Mouse (Mus musculus) kidney, embryonic 16.5 days (tissue): Measurements from ENCODE around the gene Cped1. TPM values are rescaled to one million over a fixed set of nuclear protein-coding genes. Genes with fewer than 3 reads are reported as not detected.

Experiments
- ATAC-seq: fragments of 200-750 bp; cut with Nextera tagmentation; 2 replicates; pipeline ENCODE4 v1.8.0; 2017; ENCODE audit warnings: moderate TSS enrichment; ENCODE audit not compliant: low FRiP score, low TSS enrichment
- H3K27ac ChIP-seq: fragments of 300-500 bp; sonication (generic); 2 replicates; pipeline ENCODE4 v1.5.1; 2014; ENCODE audit warnings: low read length
- H3K27me3 ChIP-seq: fragments of 300-500 bp; sonication (generic); 2 replicates; pipeline ENCODE4 v1.6.1; 2014; ENCODE audit warnings: low read length, control low read depth, mixed read lengths; ENCODE audit not compliant: insufficient read depth
- H3K36me3 ChIP-seq: fragments of 300-500 bp; sonication (generic); 2 replicates; pipeline ENCODE4 v1.6.1; 2014; ENCODE audit warnings: low read length, control low read depth, mixed read lengths; ENCODE audit not compliant: insufficient read depth
- H3K4me1 ChIP-seq: fragments of 300-500 bp; sonication (generic); 2 replicates; pipeline ENCODE4 v1.6.1; 2014; ENCODE audit warnings: low read length, control low read depth, mixed read lengths; ENCODE audit not compliant: insufficient read depth
- H3K4me2 ChIP-seq: fragments of 300-500 bp; sonication (generic); replicated peaks from 2 replicates; pipeline ENCODE4 v1.6.1; 2014; ENCODE audit warnings: low read depth, low read length
- H3K4me3 ChIP-seq: fragments of 300-500 bp; sonication (generic); 2 replicates; pipeline ENCODE4 v1.5.1; 2014; ENCODE audit warnings: mild to moderate bottlenecking, low read length
- H3K9ac ChIP-seq: fragments of 300-500 bp; sonication (generic); replicated peaks from 2 replicates; pipeline ENCODE4 v1.6.1; 2014; ENCODE audit warnings: low read length
- H3K9me3 ChIP-seq: fragments of 300-500 bp; sonication (generic); 2 replicates; pipeline ENCODE4 v1.6.1; 2016; ENCODE audit warnings: low read length, control low read depth
- WGBS: fragments of 180-500 bp; shearing (Covaris S2); extraction: QIAGEN DNeasy Blood & Tissue Kit; methylation state at CpG from one replicate; pipeline ENCODE4 v1.1.7; 2014; 5-methylcytosine and 5-hydroxymethylcytosine counted together
- polyA plus RNA-seq: library from polyadenylated mRNA; unstranded; fragments of >200 nt; fragmentation: Nextera tagmentation; extraction: Ambion mirVana; gene quantifications from 2 replicates; pipeline ENCODE4 v1.2.1, GENCODE M21; 2015

Cped1 gene
- polyA plus RNA-seq, 1 experiment from 2014 or later = 35.4 TPM

DNA sequence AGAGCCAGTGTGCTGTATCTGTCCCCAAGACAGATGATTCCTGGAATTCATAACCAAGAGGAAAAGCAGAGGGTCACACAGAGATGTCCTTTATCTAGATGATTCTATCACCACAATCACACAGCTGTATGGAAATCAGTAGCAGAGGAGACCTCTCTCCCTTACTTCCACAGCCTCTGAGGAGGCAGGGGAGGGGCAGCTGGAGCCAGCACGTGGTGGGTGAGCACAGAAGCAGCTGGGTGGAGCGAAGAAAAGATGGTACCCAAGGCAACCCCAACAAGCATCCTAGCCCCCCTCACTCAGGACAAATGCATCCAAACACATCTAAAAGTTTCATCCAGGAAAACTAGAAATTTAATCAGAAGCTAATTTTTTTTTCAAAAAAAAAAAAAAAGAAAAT, 182.7 kb downstream of the Cped1 start:
- H3K36me3 ChIP-seq = peaks cover 6% of the 10 kb centered on the region; the same call in 1 of the 2 replicates
- no peaks in the 10 kb centered on the region for H3K27me3 ChIP-seq
- no peak for ATAC-seq
- no peaks in the 10 kb centered on the region for H3K4me1 ChIP-seq
- no peaks in the 10 kb centered on the region for H3K9me3 ChIP-seq
- WGBS = 72% methylated on average over 2 of the region's 2 CpGs
- H3K4me2 ChIP-seq = no peak overlapping the region
- no peak overlapping the region for H3K27ac ChIP-seq
- H3K4me3 ChIP-seq = no peak overlapping the region
- no peak overlapping the region for H3K9ac ChIP-seq

DNA sequence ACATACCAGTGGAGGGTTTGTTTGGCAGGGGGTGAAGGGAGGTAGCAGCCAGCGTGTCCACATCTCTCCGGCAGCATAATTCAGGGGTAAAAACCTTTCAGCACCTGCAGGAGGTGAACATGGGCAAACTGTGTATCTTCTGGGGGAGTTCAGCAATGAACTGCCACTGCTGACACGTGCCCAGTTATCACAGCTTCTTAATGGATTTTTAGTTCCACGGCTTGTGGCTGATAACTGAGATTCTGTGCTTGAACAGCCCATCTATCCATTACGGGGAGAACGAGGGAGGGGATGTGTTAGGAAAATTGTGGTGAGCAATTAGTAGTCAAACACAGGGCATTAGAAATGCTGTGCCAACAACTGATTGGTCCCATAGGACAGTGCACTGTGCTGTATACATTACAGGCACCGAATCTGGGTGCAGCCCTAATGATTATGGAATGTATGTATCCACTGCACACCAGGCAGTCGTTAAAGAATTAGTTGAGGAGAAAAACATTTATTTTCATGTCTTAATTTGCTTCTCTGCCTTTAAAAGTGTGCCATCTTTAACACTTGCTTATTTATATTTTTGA, 193.1 kb downstream of the Cped1 start:
- WGBS = 80% methylated on average over 8 of the region's 8 CpGs
- H3K4me2 ChIP-seq = no peak overlapping the region
- H3K4me3 ChIP-seq = no peak overlapping the region
- H3K9ac ChIP-seq = no peak overlapping the region
- no peaks in the 10 kb centered on the region for H3K9me3 ChIP-seq
- H3K27ac ChIP-seq = no peak overlapping the region
- H3K36me3 ChIP-seq = 0 out of 2 replicates have a peak, but pooled peaks cover 3% of the 10 kb centered on the region
- no peaks in the 10 kb centered on the region for H3K4me1 ChIP-seq
- no peaks in the 10 kb centered on the region for H3K27me3 ChIP-seq
- no peak for ATAC-seq

DNA sequence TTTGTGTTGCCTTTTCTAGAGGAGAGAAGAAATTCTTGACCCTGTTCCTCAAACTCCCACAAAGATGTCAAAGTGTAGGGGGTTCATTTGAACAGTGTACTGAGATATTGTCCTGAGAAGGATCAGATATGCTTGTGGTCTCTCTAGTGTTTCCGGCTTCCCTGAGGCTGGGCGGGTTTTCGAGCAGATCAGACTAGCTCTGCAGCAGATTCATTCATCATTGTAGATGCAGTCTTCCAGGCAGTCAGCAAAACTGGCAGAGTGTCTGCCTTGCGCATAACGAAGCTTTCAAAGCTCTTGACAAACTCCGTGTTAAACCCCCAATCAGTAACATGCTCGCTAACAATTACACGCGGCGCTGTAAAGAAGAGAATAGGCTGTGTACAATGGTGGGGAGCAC, 194.6 kb downstream of the Cped1 start:
- Histone ChIP-seq H3K36me3 (0 out of 2 replicates have a peak, but pooled peaks cover 4% of the 10 kb centered on the region), H3K4me2 (no peak overlapping the region), H3K4me1 (no peaks in the 10 kb centered on the region), H3K4me3 (no peak overlapping the region), H3K27ac (no peak overlapping the region), H3K9me3 (no peaks in the 10 kb centered on the region), H3K9ac (no peak overlapping the region), H3K27me3 (no peaks in the 10 kb centered on the region)
- ATAC-seq = no peak
- WGBS = 81% methylated on average over 10 of the region's 10 CpGs

DNA sequence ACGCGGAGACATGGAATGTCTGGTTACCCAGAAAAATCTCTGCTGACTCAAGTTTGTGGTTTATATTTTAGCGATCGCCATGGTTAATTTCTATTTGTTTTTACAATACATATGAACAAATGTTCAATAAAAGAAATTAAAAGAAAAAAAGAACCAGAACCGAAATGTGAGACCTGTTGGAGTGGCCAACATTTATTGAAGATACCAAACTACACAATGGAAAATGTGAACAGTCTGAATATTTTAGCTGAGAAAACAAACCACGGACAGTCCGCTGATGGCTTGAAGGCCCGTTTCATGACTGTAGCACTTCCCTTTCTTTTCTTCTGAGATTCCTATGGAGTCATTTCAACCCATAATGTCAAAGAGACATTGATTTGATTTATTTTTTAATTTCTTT, 201.3 kb downstream of the Cped1 start:
- no peaks in the 10 kb centered on the region for H3K4me1 ChIP-seq
- no peak overlapping the region for H3K4me2 ChIP-seq
- H3K27ac ChIP-seq = no peak overlapping the region
- no peak overlapping the region for H3K4me3 ChIP-seq
- no peak overlapping the region for H3K9ac ChIP-seq
- H3K27me3 ChIP-seq = no peaks in the 10 kb centered on the region
- H3K36me3 ChIP-seq = 0 out of 2 replicates have a peak, but pooled peaks cover 4% of the 10 kb centered on the region
- no peaks in the 10 kb centered on the region for H3K9me3 ChIP-seq
- no peak for ATAC-seq
- WGBS = 91% methylated on average over 8 of the region's 8 CpGs

DNA sequence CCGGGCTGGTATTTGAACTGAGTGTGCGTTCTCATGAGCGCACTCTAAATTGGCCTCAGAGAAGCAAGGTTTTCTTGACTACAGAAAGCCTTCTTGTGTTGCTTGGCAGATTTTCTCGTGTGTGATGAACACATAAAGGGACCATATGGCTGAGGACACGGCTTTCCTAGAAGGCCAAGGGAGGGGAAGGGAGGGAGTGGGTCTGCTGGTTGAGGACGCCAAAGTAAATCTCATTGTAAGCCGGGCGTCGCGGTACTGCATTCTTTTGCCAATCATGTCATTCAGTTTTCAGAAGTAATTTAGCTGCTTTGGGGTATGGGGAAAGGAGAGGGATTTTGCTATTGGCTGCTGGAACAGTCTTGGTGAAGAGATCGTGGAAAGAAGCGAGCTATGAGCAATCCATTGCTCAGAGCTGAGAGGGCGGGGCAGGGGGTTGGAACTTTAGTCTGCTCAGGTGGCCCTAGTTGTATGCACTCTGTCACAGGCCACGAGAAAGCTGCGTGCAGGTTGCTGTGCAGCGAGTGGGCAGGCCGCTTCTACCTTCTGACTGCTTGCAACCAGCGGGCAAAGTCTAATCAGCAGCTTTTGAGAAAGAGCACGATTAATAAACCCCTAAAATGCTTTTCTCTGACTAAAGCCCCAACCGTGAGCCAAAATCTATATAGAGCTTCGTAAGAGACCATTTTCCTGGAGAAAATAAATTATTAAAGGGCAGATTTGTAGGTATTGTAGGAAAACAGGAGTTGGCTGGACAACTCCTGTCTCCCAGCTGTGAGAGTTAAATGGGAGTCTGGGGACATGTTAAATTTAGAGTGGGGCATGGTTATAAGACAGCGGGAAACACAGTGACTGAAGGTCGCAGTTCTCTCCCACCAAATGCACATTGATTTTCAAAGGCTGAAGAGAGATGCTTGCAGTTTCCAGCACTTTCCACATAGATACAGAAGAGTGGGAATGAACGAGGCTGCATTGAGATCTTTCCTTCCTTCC, 203.9 kb downstream of the Cped1 start:
- no peak overlapping the region for H3K27ac ChIP-seq
- H3K9ac ChIP-seq = no peak overlapping the region
- H3K4me1 ChIP-seq = no peaks in the 10 kb centered on the region
- no peaks in the 10 kb centered on the region for H3K9me3 ChIP-seq
- WGBS = 70% methylated on average over 24 of the region's 24 CpGs
- no peak overlapping the region for H3K4me3 ChIP-seq
- no peaks in the 10 kb centered on the region for H3K36me3 ChIP-seq
- H3K4me2 ChIP-seq = 0 out of 2 replicates have a peak overlapping the region, but pooled peaks have one; percentile 14
- H3K27me3 ChIP-seq = no peaks in the 10 kb centered on the region
- peak; percentile 67 for ATAC-seq

DNA sequence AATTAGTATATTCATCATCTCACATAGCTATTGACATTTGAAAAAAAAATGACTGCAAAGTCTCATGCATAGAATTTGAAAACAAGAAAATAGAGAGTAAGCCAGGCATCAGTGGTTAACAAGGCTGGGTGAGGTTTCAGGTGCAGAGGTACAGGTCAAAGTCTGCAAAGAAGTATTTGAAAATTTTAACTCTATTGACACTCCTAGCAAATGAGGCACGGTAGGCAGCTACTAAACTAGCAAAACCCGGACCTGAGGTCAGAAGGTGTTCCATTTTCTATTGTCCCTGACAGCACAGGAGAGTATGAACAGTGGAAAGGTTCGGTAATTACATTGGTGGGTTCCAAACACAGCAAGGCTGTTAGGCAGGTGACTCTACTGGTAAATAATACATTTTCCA, 212.9 kb downstream of the Cped1 start:
- H3K4me3 ChIP-seq = no peak overlapping the region
- H3K4me2 ChIP-seq = no peak overlapping the region
- H3K36me3 ChIP-seq = no peaks in the 10 kb centered on the region
- no peak overlapping the region for H3K27ac ChIP-seq
- WGBS = 76% methylated on average over 3 of the region's 3 CpGs
- no peaks in the 10 kb centered on the region for H3K27me3 ChIP-seq
- no peak overlapping the region for H3K9ac ChIP-seq
- no peaks in the 10 kb centered on the region for H3K4me1 ChIP-seq
- ATAC-seq = no peak
- H3K9me3 ChIP-seq = no peaks in the 10 kb centered on the region

DNA sequence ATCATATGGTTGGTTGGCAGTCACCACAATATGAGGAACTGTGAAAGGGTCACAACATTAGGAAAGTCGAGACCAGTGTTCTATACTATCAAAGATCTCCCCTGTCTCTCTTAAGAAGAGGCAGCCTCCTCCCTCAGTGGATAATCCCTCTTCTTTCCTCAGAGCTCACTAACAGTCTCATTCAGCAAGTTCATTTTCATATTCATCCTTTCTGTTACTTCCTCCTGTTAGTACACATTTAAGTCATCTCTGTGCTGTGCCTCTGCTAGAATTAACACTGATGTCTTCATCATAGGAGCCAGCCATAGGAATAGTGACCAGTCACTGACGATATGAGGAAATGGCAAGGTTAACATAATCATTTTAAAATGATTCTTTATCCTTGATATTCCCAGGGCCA, 213.8 kb downstream of the Cped1 start:
- Histone ChIP-seq H3K9me3 (no peaks in the 10 kb centered on the region), H3K4me3 (no peak overlapping the region), H3K4me2 (no peak overlapping the region), H3K36me3 (no peaks in the 10 kb centered on the region), H3K4me1 (no peaks in the 10 kb centered on the region; the same call in 1 of the 2 replicates), H3K27ac (no peak overlapping the region), H3K27me3 (no peaks in the 10 kb centered on the region), H3K9ac (no peak overlapping the region)
- WGBS = 83% methylated on average over 2 of the region's 2 CpGs
- ATAC-seq = no peak

DNA sequence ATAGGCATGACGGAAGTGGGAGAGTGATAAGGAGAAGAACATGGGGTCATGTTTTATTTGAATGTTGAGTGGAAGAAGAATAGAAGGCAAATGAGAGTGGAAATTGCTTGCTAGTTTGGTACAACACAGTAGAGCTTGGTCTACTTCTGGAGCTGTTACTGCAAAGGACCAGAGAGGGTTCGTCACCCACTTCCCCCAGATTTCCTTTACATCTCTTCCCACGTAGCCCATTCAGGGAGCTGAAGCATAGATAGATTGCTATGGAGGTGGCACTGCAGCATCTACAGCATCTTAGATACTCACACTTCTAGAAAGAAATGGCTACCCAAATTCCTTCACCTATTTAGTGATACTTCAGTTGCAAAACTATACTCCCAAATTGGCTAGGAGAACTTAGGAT, 214.4 kb downstream of the Cped1 start:
- Histone ChIP-seq H3K4me2 (no peak overlapping the region), H3K9ac (no peak overlapping the region), H3K4me3 (no peak overlapping the region), H3K27me3 (no peaks in the 10 kb centered on the region), H3K4me1 (no peaks in the 10 kb centered on the region; the same call in 1 of the 2 replicates), H3K27ac (no peak overlapping the region), H3K36me3 (no peaks in the 10 kb centered on the region), H3K9me3 (no peaks in the 10 kb centered on the region)
- no peak for ATAC-seq
- 93% methylated on average over 3 of the region's 3 CpGs for WGBS

DNA sequence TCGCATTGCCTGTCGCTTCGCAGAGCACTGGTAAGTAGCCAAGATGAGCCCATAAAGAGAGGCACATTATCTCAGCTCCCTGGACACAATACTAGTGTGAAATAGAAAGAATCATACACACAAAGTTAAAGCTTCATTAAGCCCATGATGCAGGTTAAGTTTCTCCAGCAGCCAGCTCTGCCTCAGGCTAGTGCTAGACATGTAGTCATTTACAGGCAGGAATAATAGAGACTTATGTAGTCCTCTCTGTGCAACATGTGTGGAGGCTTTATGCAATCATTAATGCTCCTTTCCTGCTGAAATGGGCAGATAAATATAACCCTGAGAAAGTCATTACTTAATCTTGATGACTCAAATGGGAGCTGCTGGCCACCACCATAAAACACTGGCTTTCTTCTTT, 216.2 kb downstream of the Cped1 start:
- no peak overlapping the region for H3K9ac ChIP-seq
- no peaks in the 10 kb centered on the region for H3K36me3 ChIP-seq
- peaks cover 7% of the 10 kb centered on the region; the same call in 1 of the 2 replicates for H3K4me1 ChIP-seq
- H3K27me3 ChIP-seq = no peaks in the 10 kb centered on the region
- ATAC-seq = no peak
- WGBS = 81% methylated on average over 3 of the region's 3 CpGs
- no peak overlapping the region for H3K4me3 ChIP-seq
- H3K27ac ChIP-seq = no peak overlapping the region
- no peaks in the 10 kb centered on the region for H3K9me3 ChIP-seq
- no peak overlapping the region for H3K4me2 ChIP-seq
